Mouse (Mus musculus) CH12.LX (cell line): ENCODE measurements around the gene Tmem139.

ENCODE experiments used
- BHLHE40 ChIP-seq: IDR thresholded peaks from 2 replicates; pipeline ENCODE4 v1.6.1; 2011; ENCODE audit warnings: mild to moderate bottlenecking, low read depth, low read length, improper control_type of control experiment
- CTCF ChIP-seq, 2 experiments: IDR thresholded peaks in 1 of 2; conservative IDR thresholded peaks in 1 of 2; 2 replicates each; pipeline ENCODE4 v1.5.1; 2011 to 2012; ENCODE audit warnings: low read depth in 2 of 2, low read length in 2 of 2, improper control_type of control experiment in 1 of 2, inconsistent platforms in 1 of 2, mild to moderate bottlenecking in 1 of 2, moderate library complexity in 1 of 2
- EP300 ChIP-seq: IDR thresholded peaks from 2 replicates; pipeline ENCODE4 v1.6.1; 2011; ENCODE audit warnings: low read length, improper control_type of control experiment
- MAFK ChIP-seq: IDR thresholded peaks from 2 replicates; pipeline ENCODE4 v1.6.1; 2011; ENCODE audit warnings: low read length, improper control_type of control experiment; ENCODE audit not compliant: insufficient replicate concordance
- MAX ChIP-seq: IDR thresholded peaks from 2 replicates; pipeline ENCODE4 v1.6.1; 2011; ENCODE audit warnings: low read length, improper control_type of control experiment
- MYC ChIP-seq: IDR thresholded peaks from 2 replicates; pipeline ENCODE4 v1.6.1; 2011; ENCODE audit warnings: low read depth, mild to moderate bottlenecking, improper control_type of control experiment, low read length
- POLR2A ChIP-seq: IDR thresholded peaks from 2 replicates; pipeline ENCODE4 v1.6.1; 2011; ENCODE audit warnings: low read depth, mild to moderate bottlenecking, improper control_type of control experiment, low read length
- SMC3 ChIP-seq: IDR thresholded peaks from 2 replicates; pipeline ENCODE4 v1.6.1; 2011; ENCODE audit warnings: low read depth, low read length, improper control_type of control experiment
- ZNF384 ChIP-seq: IDR thresholded peaks from 2 replicates; pipeline ENCODE4 v1.6.1; 2012; ENCODE audit warnings: low read depth, low read length, improper control_type of control experiment, inconsistent platforms

DNA sequence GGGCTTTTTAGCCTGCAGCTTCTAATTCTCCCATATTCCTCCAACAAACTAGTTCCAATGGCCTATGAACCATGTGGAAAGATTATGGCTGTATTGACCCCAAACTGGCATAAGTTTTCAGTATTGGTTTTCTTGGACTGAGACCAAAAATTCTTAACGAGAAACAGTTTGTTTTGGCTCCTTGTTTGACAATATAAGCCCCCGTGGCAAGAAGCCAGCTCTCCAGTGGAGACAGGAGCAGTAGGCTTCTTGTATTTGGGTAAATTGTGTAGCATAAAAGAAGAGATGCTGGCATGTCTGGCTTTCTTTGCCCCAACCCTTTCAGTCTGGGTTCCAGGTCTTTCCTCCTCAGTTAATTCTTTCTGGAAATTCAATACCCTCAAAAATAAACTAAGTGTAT is 14.4 kb downstream of the Tmem139 start:
- TF ChIP-seq MYC (no peak), CTCF (conservative IDR thresholded peaks at IDR 0.05 in 1 of 2, IDR thresholded peaks at IDR 0.05 in 1 of 2; ENCODE audit: low read depth in 2 of 2, low read length in 2 of 2) (no peak), MAFK (no peak), ZNF384 (no peak), SMC3 (no peak), BHLHE40 (no peak), POLR2A (no peak), MAX (no peak), EP300 (no peak)
